Mouse (Mus musculus) embryonic fibroblast, embryonic 13.5 days (primary cell): ENCODE measurements at regions not wholly inside any gene's neighbourhood (a gene's known extent, or its start where the extent isn't known, plus 50 kb on each side); places are given as distances from the start of the nearest gene placed in this dataset.

ENCODE experiments used
- CTCF ChIP-seq: IDR thresholded peaks from 2 replicates; pipeline ENCODE4 v1.5.1; 2011; ENCODE audit warnings: mild to moderate bottlenecking, control low read depth, low read length, moderate library complexity, borderline replicate concordance; ENCODE audit not compliant: insufficient read depth
- POLR2A ChIP-seq: IDR thresholded peaks from 2 replicates; pipeline ENCODE4 v1.6.1; 2011; ENCODE audit warnings: low read depth, mild to moderate bottlenecking, control low read depth, low read length, moderate library complexity

- TF ChIP-seq CTCF (no peak), POLR2A (no peak)
Measured at GRCm38 (mm10) chr12:80055394-80055793, 57.4 kb downstream of the Zfp36l1 start.
